Mouse (Mus musculus): ENCODE measurements around the gene Rhbdd1.

Rhbdd1 gene

DNA sequence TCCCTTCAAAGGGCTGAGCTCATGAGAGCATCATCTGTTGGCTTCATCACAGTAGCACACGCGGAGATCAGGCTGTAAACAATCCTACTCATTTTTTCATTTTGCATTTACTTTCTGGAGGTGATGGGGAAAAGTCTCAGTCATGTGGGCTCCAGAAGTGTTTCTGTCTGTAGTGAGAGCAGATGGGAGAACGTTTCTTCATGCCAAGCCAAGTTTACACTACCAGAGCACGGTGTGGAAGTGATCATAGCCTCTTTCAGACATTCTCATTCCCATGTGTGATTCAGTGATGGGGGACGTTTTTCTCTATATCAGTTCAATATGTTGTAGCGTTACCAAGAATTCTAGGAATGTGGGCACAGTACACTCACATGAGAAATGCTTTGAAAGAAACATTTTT, 45.9 kb downstream of the Rhbdd1 start:
- no peak for DNase-seq (ENCODE audit: low read depth in 1 of 2, low spot score in 2 of 2)

DNA sequence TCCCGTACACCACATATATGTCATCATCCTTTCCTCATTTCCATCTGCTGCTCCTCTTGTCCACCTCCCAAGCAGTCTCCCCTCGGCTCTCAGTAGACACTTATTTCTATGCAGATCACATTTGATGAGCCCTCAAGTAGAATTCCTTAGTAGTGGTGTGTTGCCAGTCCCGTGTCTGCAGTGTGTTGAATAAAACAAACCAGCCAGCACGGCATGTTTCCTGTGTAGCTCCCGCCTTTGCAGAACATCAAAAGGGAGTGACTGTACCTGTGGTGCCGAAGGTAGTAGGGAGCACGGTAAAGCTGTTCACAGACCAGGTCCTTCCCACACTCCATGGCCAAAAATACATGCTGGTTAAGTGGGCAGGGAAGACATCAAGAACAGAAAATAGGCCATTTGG, 47.8 kb downstream of the Rhbdd1 start:
- DNase-seq (ENCODE audit: low read depth in 1 of 2, low spot score in 2 of 2): no peak

DNA sequence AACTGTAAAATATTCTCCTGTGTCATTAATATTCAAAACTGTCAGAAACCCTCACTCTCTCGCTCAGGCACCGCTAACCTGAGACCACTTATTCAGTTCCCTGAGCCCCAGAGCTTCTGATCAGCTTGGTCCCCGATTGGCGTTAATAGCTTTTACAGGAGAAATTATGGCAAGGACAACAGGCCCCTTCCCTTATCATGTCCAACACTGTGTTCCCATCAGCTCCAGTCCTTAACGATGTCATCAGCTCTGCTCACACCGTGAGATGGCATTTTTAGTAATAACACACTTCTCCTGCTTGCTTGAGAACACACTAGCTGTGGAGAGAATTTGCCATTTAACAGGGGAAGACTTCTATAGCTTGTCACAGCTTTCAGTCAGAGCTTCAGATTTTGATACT, 48.2 kb downstream of the Rhbdd1 start:
- DNase-seq (ENCODE audit: low read depth in 1 of 2, low spot score in 2 of 2): no peak

DNA sequence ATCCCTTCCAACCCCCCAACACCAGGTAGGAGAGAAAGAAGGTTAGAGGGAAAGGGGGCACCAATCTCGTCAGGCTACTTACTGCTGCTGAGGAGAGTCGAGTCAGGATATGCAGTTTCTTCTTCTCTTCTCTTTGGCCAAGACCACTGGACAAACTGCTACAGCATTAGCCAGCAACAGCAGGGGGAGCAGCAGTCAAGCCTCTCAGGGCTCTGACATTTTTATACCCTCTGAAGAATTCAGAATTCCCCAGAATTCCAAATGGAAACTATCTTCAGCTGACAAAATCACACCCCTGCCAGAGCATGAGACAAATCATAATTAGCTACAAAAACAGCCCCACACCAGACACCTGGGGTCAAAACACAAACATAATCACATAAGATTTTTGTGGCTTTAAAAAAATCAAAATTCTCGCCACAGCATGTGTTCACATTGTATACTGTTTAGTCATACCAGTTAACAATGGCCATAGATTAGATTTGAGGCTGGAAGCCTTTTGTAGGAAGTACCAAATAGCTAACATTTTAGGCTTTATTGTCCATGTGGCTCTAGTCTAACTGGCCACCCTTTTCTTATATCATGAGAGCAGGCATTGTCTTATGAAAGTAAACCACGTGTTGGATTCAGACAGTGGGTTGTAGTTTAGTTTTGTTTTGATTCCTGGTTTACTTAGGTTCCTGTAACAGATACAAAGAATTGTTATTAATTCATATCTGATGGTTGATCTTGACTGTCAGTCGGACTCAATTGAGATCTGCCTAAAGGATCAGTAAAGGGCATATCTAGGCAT, 55.6 kb downstream of the Rhbdd1 start:
- no peak for DNase-seq (ENCODE audit: low read depth in 1 of 2, low spot score in 2 of 2)

DNA sequence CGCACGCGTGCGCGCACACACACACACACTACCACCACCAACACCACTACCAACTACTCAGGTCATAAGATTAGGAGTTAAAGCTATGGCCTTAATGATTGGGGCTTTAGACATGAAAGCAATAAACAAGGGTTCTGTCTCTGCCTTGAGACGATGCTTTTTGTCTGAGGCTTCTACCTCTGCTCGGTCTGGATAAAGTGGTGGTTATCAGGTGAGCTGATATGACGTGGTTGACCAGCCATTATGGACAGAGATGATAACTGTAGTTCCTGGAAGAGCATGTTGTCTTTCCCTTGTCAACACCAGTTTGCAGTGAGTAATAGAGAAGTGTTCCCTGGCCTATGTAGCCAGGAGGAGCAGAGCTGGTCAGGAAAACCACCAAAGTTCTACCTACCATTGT, 57.7 kb downstream of the Rhbdd1 start:
- DNase-seq (ENCODE audit: low read depth in 1 of 2, low spot score in 2 of 2): no peak

DNA sequence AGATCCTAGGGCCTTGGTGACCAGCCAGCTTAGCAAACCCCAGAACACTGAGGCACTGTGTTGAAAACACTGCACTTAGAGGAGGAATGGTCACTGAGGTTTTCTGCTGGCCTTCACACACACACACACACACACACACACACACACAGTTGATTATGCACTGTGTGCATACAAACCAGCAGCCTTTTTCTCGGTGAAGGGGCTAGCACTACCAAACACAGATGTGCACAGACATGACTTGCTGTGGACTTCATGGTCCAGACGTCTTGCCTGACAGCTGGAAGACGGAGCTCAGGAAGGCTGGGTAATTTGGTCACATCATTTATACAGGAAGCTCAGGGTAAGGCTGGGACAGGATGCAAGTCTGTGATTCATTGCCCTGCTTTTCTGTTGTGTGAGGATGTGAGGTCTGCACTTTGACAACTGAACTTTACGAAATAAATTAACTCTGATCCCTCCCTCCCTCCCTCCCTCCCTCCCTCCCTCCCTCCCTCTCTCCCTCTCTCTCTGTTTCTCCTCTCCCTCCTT, 58.6 kb downstream of the Rhbdd1 start:
- no peak for DNase-seq (ENCODE audit: low read depth in 1 of 2, low spot score in 2 of 2)

DNA sequence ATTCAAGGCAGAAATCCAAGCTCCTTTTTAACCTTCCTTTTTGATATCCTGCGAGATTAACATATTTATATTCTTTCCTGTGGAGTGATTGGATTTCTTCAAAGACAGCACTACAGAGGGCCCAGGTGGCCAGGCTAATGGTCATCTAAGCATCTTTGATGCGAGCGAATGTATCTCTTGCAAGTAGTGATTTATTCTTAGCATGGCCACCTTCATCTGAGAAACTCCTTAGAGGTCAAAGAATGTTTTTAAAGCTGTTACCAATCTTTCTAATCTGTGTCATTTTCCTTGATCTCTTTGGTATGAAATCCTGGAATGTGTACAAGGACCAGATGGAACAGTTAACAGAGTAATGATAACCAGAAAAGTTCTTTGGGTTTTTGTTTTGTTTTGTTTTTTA, 59.2 kb downstream of the Rhbdd1 start:
- no peak for DNase-seq (ENCODE audit: low read depth in 1 of 2, low spot score in 2 of 2)

DNA sequence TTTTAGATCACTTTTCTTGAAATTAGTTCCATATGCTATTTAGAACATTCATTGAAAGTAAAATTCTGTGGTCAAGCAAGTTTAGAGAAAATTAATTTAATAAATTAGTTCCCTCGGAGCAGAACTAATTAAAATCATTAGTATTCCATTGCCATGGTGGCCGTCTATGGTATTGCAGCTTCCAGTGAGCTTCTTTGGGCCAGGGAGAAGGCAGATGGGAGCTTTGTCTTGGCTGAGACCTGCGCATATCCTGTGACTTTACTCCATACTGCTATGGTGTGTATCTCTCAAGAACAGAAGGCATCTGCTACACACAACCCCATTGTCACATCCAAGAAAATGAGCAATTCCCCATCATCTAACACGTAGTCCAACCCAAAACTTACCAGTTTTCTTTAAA, 65.7 kb downstream of the Rhbdd1 start:
- DNase-seq (ENCODE audit: low read depth in 1 of 2, low spot score in 2 of 2): no peak

DNA sequence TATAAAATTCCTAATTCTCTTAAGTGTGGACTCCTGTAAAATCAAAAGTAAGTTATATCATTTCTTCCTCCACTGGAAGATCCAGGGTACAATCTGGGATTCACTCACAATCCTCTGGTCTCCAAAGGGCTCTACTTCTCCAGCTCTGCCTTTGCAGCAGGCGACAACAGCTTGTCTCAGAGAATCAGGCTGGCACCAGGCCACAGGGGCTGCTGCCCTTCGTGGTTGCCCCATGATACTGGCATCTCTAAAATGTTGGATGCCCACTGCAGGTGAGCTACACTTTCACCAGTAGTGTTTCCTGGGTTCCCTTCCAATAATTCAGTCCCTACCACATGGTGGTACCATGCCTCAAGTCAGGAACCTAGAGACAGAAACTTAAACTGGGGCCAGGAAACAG, 67.9 kb downstream of the Rhbdd1 start:
- DNase-seq (ENCODE audit: low read depth in 1 of 2, low spot score in 2 of 2): no peak

DNA sequence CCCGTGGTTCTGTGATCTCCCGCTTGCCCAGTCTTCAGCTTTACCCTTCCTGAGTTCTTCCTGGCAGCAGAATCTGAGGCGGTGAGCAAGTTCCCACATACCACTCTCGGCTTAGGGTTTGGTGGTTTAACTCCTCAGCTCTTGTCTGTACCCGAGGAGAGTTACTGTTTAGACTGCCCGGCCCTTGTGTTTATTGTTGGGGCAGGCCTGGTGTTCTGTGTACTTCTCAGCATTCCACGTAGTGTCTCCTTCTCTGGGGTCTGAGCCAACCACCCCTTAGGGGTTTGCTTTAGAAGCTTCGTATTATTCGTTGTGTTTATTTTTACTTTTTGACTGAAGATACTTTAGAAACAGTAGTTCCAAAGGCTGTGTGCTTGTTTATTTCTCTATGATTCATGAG, 68.8 kb downstream of the Rhbdd1 start:
- no peak for DNase-seq (ENCODE audit: low read depth in 1 of 2, low spot score in 2 of 2)

DNA sequence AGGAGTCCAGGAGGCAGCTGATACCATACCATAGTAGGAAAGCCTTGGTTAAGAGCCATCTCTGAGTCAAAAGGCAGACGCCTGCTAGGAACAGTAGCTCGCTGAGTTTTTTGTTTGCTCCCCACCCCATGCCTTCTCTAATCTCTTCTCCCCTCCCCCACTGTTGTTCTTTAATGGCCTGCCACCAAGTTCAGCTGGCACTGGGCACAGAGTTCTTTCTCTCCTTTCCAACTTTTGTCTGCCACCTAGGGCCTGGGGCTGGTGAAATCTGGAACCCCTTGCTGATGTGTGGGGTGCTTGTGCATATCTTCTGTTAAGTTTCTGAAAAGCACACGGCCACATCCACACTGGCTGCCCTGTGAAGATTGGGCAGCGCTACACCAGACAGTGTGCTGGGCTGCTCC, 69.6 kb downstream of the Rhbdd1 start:
- DNase-seq (ENCODE audit: low read depth in 1 of 2, low spot score in 2 of 2): no peak

DNA sequence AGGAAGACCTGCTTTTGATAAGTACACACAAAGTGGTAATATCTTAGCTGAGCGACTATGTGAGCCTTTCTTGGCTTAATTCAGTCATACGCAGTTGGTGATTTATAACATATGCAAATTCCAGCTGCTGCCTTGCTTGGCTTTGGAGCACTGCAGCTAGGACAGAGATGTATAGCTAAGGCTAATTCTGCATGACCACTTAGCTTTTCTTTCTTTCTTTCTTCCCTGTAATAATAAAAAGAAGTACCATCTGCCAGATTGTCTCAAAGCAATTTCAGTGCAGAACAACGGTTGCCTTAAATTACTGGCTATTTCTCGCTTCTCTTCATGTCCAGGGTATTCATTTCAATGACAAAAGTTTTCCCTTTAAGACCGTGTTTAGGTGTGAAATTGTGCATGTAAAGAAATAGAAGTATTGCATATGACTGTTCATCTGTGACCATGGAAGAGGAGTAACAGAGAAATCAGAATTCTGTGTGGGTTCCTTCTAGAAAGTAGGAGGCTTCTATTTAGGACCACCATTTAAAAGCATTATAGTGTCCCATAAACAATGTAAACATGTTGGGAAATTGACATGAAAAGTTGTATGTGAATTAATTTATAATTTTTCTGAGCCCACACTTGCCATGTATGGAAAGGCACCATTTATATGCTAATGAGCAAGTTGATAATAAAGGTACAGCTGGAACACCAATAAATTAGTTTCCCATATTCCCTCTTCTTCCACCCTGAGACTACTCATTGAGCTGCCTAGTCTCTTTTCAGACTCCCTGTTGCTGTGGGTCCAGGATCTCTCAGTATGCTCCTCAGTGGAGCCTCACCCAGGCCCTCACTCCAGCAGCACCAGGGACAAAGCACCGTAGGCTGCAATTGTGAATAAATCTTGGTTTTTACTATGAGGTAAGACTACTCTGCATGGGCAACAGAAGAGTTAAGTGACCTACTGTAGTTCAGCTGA, 70.8 kb downstream of the Rhbdd1 start:
- no peak for DNase-seq (ENCODE audit: low read depth in 1 of 2, low spot score in 2 of 2)

DNA sequence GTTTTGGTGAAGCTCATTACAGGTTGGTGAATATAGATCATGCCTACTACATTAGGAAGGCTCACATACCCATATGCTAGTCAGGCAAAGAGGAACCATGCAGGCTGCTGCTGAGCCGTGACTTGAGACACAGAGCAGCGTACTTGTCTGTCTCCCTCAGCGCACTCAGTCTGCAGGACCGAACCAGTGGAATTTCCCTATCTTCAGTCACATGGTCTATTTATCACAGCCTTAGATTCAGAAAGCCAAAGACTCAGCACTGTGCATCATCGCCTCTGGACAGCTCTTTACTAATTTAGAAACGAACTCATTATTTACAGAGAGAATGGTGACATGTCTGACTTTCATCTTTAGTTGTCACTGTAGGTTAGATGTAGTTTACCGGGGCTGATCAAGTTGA, 73.1 kb downstream of the Rhbdd1 start:
- no peak for DNase-seq (ENCODE audit: low read depth in 1 of 2, low spot score in 2 of 2)

DNA sequence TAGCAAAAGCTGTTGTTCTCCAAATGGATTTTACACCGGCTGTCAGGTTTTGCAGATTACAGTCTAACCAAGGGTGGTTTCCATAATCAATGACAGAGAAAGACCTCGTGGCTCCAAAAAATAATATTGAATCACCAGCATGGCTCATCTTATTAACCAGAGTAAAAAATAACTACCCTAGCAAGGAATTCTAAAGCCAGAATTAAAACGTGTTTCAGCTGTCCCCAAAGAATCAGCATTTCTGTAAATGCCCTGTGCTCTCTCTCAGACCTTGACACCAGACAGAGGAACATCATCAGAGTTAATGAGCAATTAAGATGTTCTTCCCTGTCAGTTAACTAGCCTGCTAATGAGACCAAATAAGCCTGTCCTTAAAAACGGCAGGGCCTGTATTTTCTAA, 79.1 kb downstream of the Rhbdd1 start:
- DNase-seq (ENCODE audit: low read depth in 1 of 2, low spot score in 2 of 2): no peak

DNA sequence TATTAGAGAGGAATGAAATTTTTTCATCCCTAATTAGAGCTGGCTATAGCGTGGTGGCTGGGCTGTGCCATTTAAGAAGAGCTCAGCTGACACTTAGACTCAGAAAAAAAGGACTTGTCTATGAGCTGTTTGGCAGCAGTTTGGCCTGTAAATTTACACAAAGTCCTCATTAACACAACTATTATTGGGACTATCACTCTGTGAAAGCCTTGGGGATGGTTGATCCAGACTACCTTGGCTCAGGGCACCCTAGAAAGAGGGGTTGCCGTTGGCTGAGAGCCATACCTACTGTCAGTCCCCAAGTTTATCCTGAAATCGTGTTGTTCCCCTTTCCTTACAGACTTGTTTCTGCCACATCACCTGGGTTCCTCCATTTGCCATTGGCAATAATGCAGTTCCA, 91.5 kb downstream of the Rhbdd1 start:
- DNase-seq (ENCODE audit: low read depth in 1 of 2, low spot score in 2 of 2): no peak

DNA sequence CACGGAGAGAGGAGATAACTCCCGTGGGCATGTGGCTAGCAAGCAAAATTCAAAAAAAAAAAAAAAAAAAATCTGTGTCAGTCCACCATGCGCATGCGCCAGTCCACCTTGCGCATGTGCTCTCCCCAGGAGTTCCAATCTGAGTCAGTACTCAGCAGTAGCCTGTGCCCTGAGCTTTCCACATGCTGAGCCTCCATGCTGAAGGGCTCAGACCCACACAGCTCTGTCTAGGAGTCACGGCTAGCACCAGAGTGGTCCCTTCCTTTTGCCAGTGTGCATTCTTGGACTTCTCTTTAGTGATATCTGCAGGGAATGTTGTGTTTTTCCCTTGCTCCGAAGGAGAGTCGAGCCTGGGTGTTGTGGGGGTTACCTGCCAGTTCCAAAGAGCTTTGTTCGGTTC, 93.0 kb downstream of the Rhbdd1 start:
- DNase-seq (ENCODE audit: low read depth in 1 of 2, low spot score in 2 of 2): no peak

DNA sequence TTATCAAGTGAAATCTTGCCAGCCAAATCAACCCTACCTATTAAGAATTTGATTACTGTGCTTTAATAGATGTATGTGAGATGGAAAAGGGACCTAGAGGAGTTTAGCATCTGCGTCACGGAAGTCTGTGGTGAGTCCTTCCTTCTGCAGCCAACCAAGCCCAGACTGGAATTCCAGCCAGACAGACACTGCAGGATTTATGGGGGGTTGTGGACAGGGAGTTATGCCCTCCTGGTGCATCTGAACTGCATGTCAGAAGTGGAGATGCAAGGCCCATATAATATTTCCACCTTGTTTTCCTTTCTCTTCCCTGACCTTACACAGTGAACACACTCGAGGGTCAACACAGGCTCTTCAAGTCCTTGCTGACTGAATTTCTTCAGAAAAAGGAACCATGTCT, 94.3 kb downstream of the Rhbdd1 start:
- no peak for DNase-seq (ENCODE audit: low read depth in 1 of 2, low spot score in 2 of 2)

DNA sequence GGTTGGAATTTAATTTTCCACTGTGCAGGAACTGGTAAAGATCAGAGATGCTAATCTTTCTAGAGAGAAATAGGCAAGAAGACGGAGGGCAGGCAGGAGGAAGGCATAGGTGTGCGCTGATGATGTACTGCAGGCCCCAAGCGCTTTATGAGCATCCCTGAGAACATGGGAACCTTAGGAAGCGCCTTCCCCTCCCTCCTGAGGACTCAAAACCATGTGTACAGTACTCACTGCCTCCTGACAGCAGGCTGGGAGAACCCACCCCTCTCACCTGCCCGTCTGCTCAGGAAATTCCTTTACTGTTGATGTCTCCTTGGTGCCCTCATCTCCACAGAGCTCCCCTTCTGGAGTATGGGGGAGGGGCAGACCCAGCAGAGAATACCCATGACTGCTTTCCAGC, 95.3 kb downstream of the Rhbdd1 start:
- no peak for DNase-seq (ENCODE audit: low read depth in 1 of 2, low spot score in 2 of 2)

DNA sequence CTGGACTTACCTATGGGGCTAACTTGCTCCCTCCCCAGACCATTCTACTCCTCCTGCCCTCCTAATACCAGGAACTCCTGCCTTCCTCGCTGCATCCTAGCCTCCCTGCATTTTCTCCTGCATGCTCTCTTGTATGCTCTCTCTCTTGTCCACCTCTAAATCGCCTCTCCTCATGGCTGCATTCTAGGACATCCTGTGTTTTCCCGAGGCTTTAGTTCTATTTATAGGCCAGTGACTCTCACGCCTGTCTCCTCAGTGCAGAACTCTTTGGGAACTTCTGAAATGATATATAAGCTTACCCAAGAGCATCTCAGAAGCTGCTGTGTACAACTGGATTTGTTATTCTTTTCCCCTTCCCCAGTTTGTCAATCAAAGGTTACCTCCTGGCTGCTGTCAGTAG, 95.8 kb downstream of the Rhbdd1 start:
- DNase-seq (ENCODE audit: low read depth in 1 of 2, low spot score in 2 of 2): no peak

DNA sequence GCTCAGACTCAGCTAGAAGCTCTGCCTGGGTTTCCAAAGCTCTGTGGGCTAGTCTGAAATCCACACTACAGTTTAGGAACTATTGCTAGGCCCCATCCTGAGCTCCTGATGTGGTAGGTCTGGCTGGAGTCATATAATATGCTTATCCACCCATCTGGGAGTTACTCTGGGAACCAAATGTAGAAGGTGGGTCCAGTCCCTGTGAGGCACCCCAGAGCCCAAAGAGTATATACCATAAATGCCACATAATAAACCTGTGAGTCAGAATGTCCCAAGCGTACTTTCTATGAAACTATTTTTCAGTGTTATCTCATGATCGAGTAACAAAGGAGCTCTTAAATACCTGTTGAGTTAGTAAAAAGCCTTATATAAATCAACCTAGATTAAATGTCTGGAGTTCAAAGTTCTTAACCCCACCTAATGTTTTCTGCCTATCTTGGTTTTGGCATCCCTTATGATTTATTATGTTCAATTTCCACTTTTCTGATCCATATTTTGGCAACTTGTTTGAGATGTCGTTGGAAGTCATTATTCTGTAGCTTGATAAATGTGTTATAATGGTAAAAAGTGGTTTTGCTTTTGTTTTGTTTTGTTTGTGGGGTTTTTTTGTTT, 98.3 kb downstream of the Rhbdd1 start:
- no peak for DNase-seq (ENCODE audit: low read depth in 1 of 2, low spot score in 2 of 2)

DNA sequence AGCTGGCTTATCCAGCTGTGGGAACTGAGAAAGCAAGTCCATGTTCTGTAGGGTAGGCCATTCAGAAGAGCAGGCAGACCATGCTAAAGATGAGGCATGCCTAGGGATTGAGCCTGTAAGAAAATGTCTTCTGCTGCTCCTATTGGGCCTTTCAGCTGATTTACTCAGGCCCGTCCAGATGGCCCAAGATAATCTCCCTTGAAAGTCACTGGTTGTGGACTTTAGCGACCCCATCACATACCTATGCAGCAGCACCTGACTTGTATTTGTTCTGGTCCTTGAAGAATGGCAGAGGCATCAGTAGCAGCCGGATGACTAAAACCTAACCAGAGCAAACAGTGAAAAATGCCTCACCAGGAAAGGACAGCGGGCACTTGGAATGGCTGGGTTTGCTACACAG, 99.4 kb downstream of the Rhbdd1 start:
- no peak for DNase-seq (ENCODE audit: low read depth in 1 of 2, low spot score in 2 of 2)

DNA sequence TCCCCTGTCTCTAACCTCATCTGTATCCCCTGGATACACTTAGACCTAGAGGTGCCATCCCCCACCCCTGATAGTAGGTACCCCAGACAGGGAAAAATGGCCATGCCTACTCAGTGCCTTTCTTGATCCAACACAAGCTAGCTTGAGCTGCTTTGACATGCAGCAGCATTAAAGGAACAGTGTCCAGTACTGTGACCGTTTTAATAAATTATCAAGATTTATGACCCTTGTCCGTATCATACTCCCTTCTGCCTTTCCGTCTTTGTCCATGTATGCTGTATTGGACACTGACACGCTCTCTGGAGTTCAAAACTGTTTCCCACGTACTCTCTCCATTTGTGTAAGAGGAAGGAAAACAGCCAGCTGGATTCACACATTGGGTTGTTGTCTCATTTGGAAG, 111.5 kb downstream of the Rhbdd1 start:
- DNase-seq (ENCODE audit: low read depth in 1 of 2, low spot score in 2 of 2): no peak
